Mouse (Mus musculus): ENCODE data around the gene Hps1.
A peak's percentile ranks its signal among the peaks of the same experiment; 100 is the strongest.

Hps1 gene

DNA sequence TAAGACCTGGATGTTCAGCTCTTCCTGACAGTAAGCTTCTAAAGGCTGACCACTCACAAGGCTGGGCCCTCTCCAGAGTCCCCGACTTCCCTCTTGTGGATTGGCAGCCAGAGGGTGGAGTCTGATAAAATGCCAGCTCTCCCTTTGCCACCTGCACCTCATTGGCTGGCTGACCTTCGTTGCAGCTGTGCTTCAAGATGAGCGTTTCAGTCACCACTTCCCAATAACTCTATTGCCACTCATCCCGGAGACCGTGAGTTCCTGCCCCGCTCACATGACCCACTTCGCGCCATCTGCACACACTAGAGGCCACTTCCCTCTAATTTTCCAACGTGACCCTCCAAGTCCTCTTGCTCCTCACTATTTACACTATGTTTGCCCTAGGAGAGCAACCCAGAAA is 66.0 kb downstream of the Hps1 start:
- peak; percentile 66 to 71 for DNase-seq
